Mouse (Mus musculus) layer of hippocampus, adult 11-12 months (tissue): Measurements from ENCODE around the gene Gatb.

Source experiments
- DNase-seq: peaks from one replicate; pipeline ENCODE4 v3.0.0; 2022; ENCODE audit warnings: low spot score

Gene Gatb

GRCm38 (mm10) chr3:85594452-85594851 lies 20.5 kb downstream of the Gatb start:
- DNase-seq, result no peak

GRCm38 (mm10) chr3:85599526-85599925 lies 25.6 kb downstream of the Gatb start:
- no peak for DNase-seq

DNA sequence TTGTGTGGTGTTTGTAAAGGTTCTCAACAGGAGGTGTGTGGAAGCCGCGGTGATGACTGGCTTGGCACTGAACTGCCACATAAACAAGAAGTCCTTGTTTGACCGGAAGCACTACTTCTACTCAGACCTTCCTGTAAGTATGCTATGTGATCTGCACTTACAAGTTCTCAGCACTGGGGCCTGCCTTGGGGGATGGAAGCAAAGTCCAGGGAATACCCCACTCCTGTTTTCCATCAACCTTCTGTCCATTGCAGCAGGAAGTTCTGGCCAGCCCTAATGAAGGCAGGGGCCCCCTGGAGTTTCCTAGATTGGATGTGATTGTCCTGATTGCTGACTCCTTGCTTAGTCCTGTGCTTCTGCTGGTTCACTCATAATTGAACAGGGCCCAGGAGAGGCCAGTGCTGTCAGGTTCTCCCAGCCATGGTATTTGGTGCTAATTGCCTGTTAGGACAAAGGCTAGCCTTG lies 28.0 kb downstream of the Gatb start:
- DNase-seq, result no peak

GRCm38 (mm10) chr3:85603811-85604210 lies 29.9 kb downstream of the Gatb start:
- DNase-seq, result no peak

- no peak for DNase-seq
Observed at GRCm38 (mm10) chr3:85606912-85607311, 33.0 kb downstream of the Gatb start.

GRCm38 (mm10) chr3:85607753-85608152 lies 33.8 kb downstream of the Gatb start:
- no peak for DNase-seq

GRCm38 (mm10) chr3:85616389-85616788 lies 42.5 kb downstream of the Gatb start:
- no peak for DNase-seq

- no peak for DNase-seq
Observed at GRCm38 (mm10) chr3:85618885-85619284, 45.0 kb downstream of the Gatb start.

DNA sequence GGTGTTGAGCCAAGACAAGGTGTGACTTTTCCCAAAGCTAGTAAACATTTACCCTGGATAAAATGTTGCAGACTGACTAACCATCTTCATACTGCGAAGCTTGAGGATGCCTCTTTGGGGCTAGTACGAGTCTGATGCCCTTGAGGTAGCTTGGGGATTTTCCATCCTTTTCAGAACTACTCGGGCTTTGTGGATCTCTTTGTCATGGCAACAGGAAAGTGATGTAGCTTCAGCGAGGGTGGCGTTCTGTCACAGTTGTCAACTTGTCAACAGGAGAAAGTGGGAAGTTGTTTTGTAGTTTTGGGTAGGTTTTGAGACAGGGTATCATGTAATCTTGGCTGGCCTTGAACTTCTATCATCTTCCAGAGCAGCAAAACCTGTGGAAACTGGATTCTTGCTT lies 45.4 kb downstream of the Gatb start:
- no peak for DNase-seq

DNA sequence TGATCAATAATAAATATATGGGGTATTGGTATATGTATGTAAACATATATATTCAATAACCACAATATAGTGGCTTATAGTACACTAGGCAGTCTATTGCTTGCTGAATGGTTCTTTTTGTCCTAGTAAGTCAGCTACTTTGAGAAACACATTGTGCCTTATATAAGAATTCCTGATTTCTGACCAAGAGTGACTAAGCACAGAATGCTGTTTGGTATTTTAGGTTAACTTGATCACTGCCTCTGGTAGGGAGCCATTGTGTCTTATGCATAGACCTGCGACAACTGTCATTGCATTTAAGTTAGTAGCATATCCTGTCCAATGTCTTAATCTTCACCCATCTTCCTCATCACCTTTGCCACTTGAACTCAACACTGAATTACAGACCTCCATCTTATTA lies 45.8 kb downstream of the Gatb start:
- DNase-seq, result no peak

DNA sequence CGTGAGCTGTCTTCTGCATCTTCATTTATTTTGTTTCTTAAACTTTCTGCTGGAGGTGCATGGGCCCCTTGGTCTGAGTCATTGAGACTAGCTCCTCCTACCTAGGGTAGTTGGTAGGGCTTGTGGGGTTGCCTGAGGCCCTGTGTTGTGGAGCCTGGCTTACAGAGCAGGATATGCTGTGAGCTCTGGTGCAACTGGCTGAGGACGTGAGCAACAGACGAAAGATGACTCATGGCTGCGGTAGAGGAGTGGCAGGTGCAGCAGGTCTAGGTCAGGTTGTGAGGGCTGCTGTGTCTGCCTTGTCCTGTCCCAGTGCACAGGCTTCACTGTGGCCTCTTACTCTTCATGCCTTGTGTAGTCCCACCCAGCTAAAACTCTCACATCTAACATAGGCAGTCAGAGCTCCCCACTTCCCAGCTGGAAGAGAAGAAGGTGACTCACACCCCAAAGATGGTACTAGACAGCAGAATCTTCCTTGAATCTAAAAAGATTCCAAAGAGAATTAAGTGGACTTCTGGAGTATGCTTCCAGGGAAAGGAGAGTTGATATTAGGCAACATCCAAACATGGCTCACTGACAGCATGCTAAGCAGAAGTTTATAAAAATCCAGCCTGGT lies 56.1 kb downstream of the Gatb start:
- DNase-seq, result no peak

- DNase-seq, result no peak
Observed at GRCm38 (mm10) chr3:85633733-85634132, 59.8 kb downstream of the Gatb start.

DNA sequence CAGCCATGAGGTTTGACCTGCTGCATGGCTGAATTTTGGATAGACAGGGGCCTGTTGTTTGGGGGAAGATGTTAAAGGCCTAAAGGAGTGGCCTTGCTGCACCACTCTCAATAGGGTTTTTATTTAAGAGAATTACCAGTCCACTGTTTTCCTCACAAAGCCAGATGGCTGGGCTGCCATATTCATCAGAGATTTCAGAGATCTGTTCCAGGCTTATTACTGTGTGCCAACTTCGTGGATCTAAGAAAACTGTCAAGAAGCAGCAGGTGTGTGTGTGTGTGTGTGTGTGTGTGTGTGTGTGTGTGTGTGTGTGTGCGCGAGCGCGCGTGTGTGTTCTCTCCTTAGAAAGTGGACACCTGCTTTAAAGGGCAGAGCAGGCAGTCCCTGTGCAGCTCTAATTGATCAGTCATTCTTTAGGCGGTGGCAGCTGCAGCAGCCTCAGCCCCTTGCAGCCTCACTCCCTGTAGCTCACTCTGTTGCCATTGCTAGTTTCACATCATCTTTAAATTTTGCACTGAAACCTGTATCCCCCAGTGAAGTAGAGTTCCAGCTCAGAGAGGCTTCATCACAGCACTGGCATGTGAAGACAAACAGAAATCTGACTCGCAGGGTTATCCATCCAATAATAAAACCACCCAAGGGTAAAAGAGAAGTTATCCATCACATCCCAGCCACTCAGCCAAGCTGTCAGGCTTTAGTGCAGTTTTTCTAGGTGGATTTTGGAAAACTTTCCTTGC lies 60.6 kb downstream of the Gatb start:
- no peak for DNase-seq

- DNase-seq, result no peak
Observed at GRCm38 (mm10) chr3:85635126-85635419, 61.2 kb downstream of the Gatb start.

- no peak for DNase-seq
Observed at GRCm38 (mm10) chr3:85635591-85635990, 61.7 kb downstream of the Gatb start.

DNA sequence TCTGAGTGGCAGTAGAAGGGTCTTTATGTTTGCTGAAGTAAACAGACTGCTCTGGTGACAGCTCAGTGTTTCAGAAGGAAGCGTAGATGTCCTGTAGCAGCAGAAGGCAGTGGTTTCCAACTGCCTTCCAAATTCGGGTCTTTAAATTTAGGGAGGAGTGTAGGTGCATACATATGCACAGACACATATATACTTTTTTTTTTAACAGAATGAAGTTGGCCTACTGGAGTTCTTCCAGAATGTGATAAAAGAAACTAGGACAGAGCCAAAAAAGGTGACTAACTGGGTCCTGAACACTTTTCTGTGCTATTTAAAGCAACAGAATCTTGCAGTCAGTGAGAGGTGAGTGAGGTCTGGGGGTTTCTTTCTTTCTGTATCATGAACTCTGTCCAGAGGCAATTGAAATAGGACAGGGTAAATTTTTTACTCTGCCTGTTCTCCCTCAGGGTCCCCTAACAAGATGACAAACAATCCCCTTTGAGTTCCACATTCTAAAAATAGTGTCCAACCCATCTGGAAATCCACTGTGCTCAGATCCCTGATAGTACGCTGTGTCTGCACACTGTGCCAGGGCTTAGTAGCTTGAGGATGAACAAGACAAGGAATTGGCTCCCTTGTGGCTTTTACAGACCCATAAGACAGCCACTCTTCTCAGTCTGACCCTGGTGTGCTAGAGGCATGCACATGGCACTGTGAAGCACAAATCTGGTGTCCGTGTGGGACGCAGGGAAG lies 63.0 kb downstream of the Gatb start:
- DNase-seq, result no peak

GRCm38 (mm10) chr3:85641751-85642150 lies 67.8 kb downstream of the Gatb start:
- no peak for DNase-seq

- DNase-seq, result no peak
Observed at GRCm38 (mm10) chr3:85644814-85645213, 70.9 kb downstream of the Gatb start.

DNA sequence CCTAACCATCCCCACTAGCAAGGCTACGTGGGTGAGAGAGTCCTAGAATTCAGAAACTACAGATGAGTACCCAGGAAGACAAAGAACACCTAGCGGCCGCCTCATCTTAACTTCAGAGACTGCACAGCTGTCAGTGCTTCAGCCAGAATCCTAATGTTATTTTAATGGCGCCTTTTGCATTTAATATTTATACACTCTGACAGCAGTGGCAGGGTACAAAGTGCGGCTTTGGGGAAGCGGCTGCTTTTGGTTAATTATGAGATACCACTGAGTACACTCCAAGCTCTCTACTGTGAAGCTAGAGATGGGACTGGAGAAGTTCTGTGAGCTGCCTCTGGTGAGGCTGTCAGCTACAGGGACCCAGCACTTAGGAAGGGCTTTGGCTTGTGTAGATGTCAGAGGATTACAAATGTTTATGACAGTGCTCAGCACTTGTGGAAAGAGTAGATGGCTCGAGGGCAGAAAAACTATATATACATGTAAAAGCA lies 71.6 kb downstream of the Gatb start:
- no peak for DNase-seq

- DNase-seq, result no peak
Observed at GRCm38 (mm10) chr3:85649176-85649575, 75.3 kb downstream of the Gatb start.

GRCm38 (mm10) chr3:85652727-85653665 lies 79.1 kb downstream of the Gatb start:
- DNase-seq, result no peak

GRCm38 (mm10) chr3:85655538-85655937 lies 81.6 kb downstream of the Gatb start:
- no peak for DNase-seq
